Mouse (Mus musculus) MEL (cell line): ENCODE data around the gene Gm49373. TPM values are rescaled to one million over a fixed set of nuclear protein-coding genes. Genes with fewer than 3 reads are reported as not detected.

Experiments used
- DNase-seq: peaks from one replicate; pipeline ENCODE4 v3.0.0; 2011; ENCODE audit warnings: low read depth, low spot score
- H3K27ac ChIP-seq: 2 replicates; pipeline ENCODE4 v1.5.1; 2012; ENCODE audit warnings: low read depth, mild to moderate bottlenecking, control low read depth, low read length, moderate library complexity; ENCODE audit not compliant: control insufficient read depth
- H3K27me3 ChIP-seq, 2 experiments: fragments of 150-350 bp in 1 of 2; sonication (generic) in 1 of 2; 2 replicates each; pipeline ENCODE4 v1.6.1; 2012; ENCODE audit warnings: low read length in 2 of 2, mild to moderate bottlenecking in 2 of 2, improper control_type of control experiment in 1 of 2, moderate library complexity in 1 of 2; ENCODE audit not compliant: insufficient read depth in 2 of 2, control insufficient read depth in 1 of 2
- H3K36me3 ChIP-seq, 2 experiments: 2 replicates each; pipeline ENCODE4 v1.6.1; 2012 to 2014; ENCODE audit warnings: low read length in 2 of 2, improper control_type of control experiment in 1 of 2, inconsistent platforms in 1 of 2, mild to moderate bottlenecking in 1 of 2; ENCODE audit not compliant: insufficient read depth in 2 of 2, control insufficient read depth in 1 of 2
- H3K4me1 ChIP-seq, 2 experiments: fragments of 150-350 bp in 1 of 2; sonication (generic) in 1 of 2; 2 replicates each; pipeline ENCODE4 v1.6.1; 2012; ENCODE audit warnings: low read length in 2 of 2, improper control_type of control experiment in 1 of 2, mild to moderate bottlenecking in 1 of 2; ENCODE audit not compliant: insufficient read depth in 2 of 2, control insufficient read depth in 1 of 2
- H3K4me3 ChIP-seq, 2 experiments: fragments of 150-350 bp in 1 of 2; sonication (generic) in 1 of 2; 2 replicates each; pipeline ENCODE4 v1.5.1; 2012; ENCODE audit warnings: low read depth in 2 of 2, low read length in 2 of 2, mild to moderate bottlenecking in 2 of 2, moderate library complexity in 2 of 2, control low read depth in 1 of 2, improper control_type of control experiment in 1 of 2; ENCODE audit not compliant: control insufficient read depth in 1 of 2, insufficient read depth in 1 of 2
- H3K79me2 ChIP-seq: 2 replicates; pipeline ENCODE4 v1.6.1; 2012; ENCODE audit warnings: mild to moderate bottlenecking, low read length, moderate library complexity; ENCODE audit not compliant: control insufficient read depth, poor library complexity, insufficient read depth
- H3K9ac ChIP-seq: 2 replicates; pipeline ENCODE4 v1.6.1; 2012; ENCODE audit warnings: low read depth, mild to moderate bottlenecking, control low read depth, low read length, moderate library complexity; ENCODE audit not compliant: control insufficient read depth, poor library complexity, severe bottlenecking
- H3K9me3 ChIP-seq: fragments of 150-350 bp; sonication (generic); replicated peaks from 2 replicates; pipeline ENCODE4 v1.6.1; 2012; ENCODE audit warnings: mild to moderate bottlenecking, low read length, improper control_type of control experiment, moderate library complexity; ENCODE audit not compliant: insufficient read depth
- MAFK ChIP-seq: IDR thresholded peaks from 2 replicates; pipeline ENCODE4 v1.6.1; 2011; ENCODE audit warnings: low read depth, mild to moderate bottlenecking, low read length, improper control_type of control experiment, borderline replicate concordance
- MAX ChIP-seq: IDR thresholded peaks from 2 replicates; pipeline ENCODE4 v1.6.1; 2011; ENCODE audit warnings: low read length, improper control_type of control experiment
- MAZ ChIP-seq: IDR thresholded peaks from 2 replicates; pipeline ENCODE4 v1.6.1; 2012; ENCODE audit warnings: low read depth, mild to moderate bottlenecking, inconsistent platforms, low read length, improper control_type of control experiment
- MYB ChIP-seq: IDR thresholded peaks from 2 replicates; pipeline ENCODE4 v1.6.1; 2011; ENCODE audit warnings: mild to moderate bottlenecking, low read depth, low read length, improper control_type of control experiment
- NELFE ChIP-seq: IDR thresholded peaks from 2 replicates; pipeline ENCODE4 v1.6.1; 2011; ENCODE audit warnings: low read depth, low read length, improper control_type of control experiment
- POLR2AphosphoS2 ChIP-seq: IDR thresholded peaks from 2 replicates; pipeline ENCODE4 v1.6.1; 2011; ENCODE audit warnings: low read length, improper control_type of control experiment
- RCOR1 ChIP-seq: IDR thresholded peaks from 2 replicates; pipeline ENCODE4 v1.6.1; 2012; ENCODE audit warnings: low read depth, mild to moderate bottlenecking, inconsistent platforms, low read length, improper control_type of control experiment
- SIN3A ChIP-seq: IDR thresholded peaks from 2 replicates; pipeline ENCODE4 v1.6.1; 2012; ENCODE audit warnings: low read length, improper control_type of control experiment, inconsistent platforms
- SMC3 ChIP-seq: IDR thresholded peaks from 2 replicates; pipeline ENCODE4 v1.6.1; 2011; ENCODE audit warnings: low read depth, low read length, improper control_type of control experiment
- TAL1 ChIP-seq: IDR thresholded peaks from 2 replicates; pipeline ENCODE4 v1.6.1; 2012; ENCODE audit warnings: mild to moderate bottlenecking, inconsistent platforms, low read length, moderate library complexity, mixed read lengths
- TCF12 ChIP-seq: IDR thresholded peaks from 2 replicates; pipeline ENCODE4 v1.6.1; 2014; ENCODE audit warnings: low read depth, mild to moderate bottlenecking, inconsistent platforms, low read length, improper control_type of control experiment, moderate library complexity
- UBTF ChIP-seq: IDR thresholded peaks from 2 replicates; pipeline ENCODE4 v1.6.1; 2012; ENCODE audit warnings: low read depth, mild to moderate bottlenecking, inconsistent platforms, low read length, improper control_type of control experiment, moderate library complexity, borderline replicate concordance; ENCODE audit not compliant: insufficient read depth
- USF1 ChIP-seq: IDR thresholded peaks from 2 replicates; pipeline ENCODE4 v1.6.1; 2014; ENCODE audit warnings: low read depth, mild to moderate bottlenecking, inconsistent platforms, low read length, improper control_type of control experiment, moderate library complexity
- polyA plus RNA-seq, 2 experiments: library from polyadenylated mRNA; stranded (reverse) in 1 of 2; unstranded in 1 of 2; fragments of >175 nt in 1 of 2; fragments of >200 nt in 1 of 2; gene quantifications; 2 replicates each; pipeline versions ENCODE4 v1.2.1 to v1.2.4; 2012; ENCODE audit warnings: low replicate concordance in 2 of 2, low read depth in 1 of 2; ENCODE audit not compliant: insufficient read length in 2 of 2, insufficient read depth in 1 of 2, missing spikeins in 1 of 2
- total RNA-seq: library from RNA; depleted of rRNA; stranded (reverse); fragments of 300-350 nt; gene quantifications from 2 replicates; pipeline ENCODE4 v1.2.3, GENCODE M21; 2012

The Gm49373 gene
- total and polyA plus RNA-seq, 3 experiments: 6.4 to 8.3 TPM; not detected in 1

GRCm38 (mm10) chr9:21073044-21073840 is at the start of gene Gm49373, which contains the start of gene Fdx1l (continued):
- TF ChIP-seq UBTF (peak; percentile 97; the same call in 1 of the 2 replicates), MAZ (peak; percentile 94), MYB (peak; percentile 67), SMC3 (no peak; the same call in none of the 2 replicates), POLR2AphosphoS2 (peak; percentile 100), SIN3A (peak; percentile 100)
- TF ChIP-seq, all 39 proteins: peak for 34

DNA sequence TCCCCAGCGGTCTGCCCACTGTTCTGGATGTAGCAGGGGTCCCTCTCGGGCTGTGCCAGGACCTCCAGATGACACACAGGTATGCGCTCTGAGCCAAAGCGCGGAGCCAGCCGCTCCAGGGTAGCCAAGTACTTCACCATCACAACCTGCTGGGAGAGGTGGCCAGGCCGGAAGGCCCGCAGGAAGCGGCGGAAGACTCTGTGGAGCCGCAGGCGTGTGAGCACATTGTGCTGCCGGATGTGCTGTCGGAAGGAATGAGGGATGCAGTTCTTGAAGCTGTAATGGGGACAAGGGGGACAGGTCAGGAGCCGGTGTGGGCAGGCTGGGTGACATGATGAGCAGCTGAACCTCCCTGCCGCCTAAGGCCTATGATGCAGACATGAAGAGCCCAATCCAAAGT is 48.6 kb upstream of the Gm49373 start:
- no peak overlapping the region for H3K27ac ChIP-seq
- no peak for TF ChIP-seq MAX
- no peak for TF ChIP-seq MYB
- TF ChIP-seq NELFE: no peak
- TF ChIP-seq POLR2AphosphoS2: no peak
- TF ChIP-seq TCF12: no peak
- TF ChIP-seq TAL1: no peak
- no peak for TF ChIP-seq RCOR1
- TF ChIP-seq, all 39 proteins: peak for 0
- Histone ChIP-seq H3K9me3 (no peaks in the 10 kb centered on the region), H3K27me3 (no peaks in the 10 kb centered on the region), H3K79me2 (no peaks in the 10 kb centered on the region), H3K4me1 (peaks cover 9 to 19% of the 10 kb centered on the region in 2 experiments), H3K36me3 (peaks cover 5 to 16% of the 10 kb centered on the region in 2 experiments; a peak in 3 of 4 replicates), H3K4me3 (no peak overlapping the region), H3K9ac (no peak overlapping the region)
- no peak for DNase-seq

GRCm38 (mm10) chr9:21117073-21117472 is 44.2 kb upstream of the Gm49373 start:
- H3K9me3 ChIP-seq: no peaks in the 10 kb centered on the region
- H3K27me3 ChIP-seq: no peaks in the 10 kb centered on the region
- no peak overlapping the region for H3K27ac ChIP-seq
- no peak overlapping the region for H3K9ac ChIP-seq
- no peaks in the 10 kb centered on the region for H3K4me1 ChIP-seq
- no peak for DNase-seq
- H3K36me3 ChIP-seq: peaks cover 0 to 3% of the 10 kb centered on the region in 2 experiments; a peak in 1 of 4 replicates
- no peaks in the 10 kb centered on the region for H3K79me2 ChIP-seq
- no peak overlapping the region for H3K4me3 ChIP-seq
- 0 out of 2 replicates have a peak, but pooled peaks have one; percentile 6 for TF ChIP-seq USF1
- no peak for TF ChIP-seq MAFK
- TF ChIP-seq, all 39 proteins: peak for 1
